Mouse (Mus musculus) forebrain, embryonic 14.5 days (tissue): ENCODE measurements around the gene Dnase2b. TPM values are rescaled to one million over a fixed set of nuclear protein-coding genes. Genes with fewer than 3 reads are reported as not detected.

Experiments
- ATAC-seq: fragments of 200-750 bp; cut with Nextera tagmentation; 2 replicates; pipeline ENCODE4 v1.8.0; 2017; ENCODE audit warnings: mild to moderate bottlenecking, moderate library complexity
- DNase-seq: peaks from one replicate; pipeline ENCODE4 v3.0.0-alpha.2; 2015; ENCODE audit warnings: low spot score
- H3K27ac ChIP-seq: fragments of 300-500 bp; sonication (generic); 2 replicates; pipeline ENCODE4 v1.5.1; 2014; ENCODE audit warnings: low read depth, mild to moderate bottlenecking, control low read depth, low read length, moderate library complexity
- H3K27me3 ChIP-seq: fragments of 300-500 bp; sonication (generic); replicated peaks from 2 replicates; pipeline ENCODE4 v1.6.1; 2014; ENCODE audit warnings: low read length, control low read depth, mixed read lengths; ENCODE audit not compliant: control insufficient read depth, insufficient read depth
- H3K36me3 ChIP-seq: fragments of 300-500 bp; sonication (generic); 2 replicates; pipeline ENCODE4 v1.6.1; 2014; ENCODE audit warnings: low read length, control low read depth; ENCODE audit not compliant: control insufficient read depth, insufficient read depth
- H3K4me1 ChIP-seq: fragments of 300-500 bp; sonication (generic); 2 replicates; pipeline ENCODE4 v1.6.1; 2014; ENCODE audit warnings: antibody characterized with exemption, low read length, control low read depth; ENCODE audit not compliant: control insufficient read depth, insufficient read depth
- H3K4me2 ChIP-seq: fragments of 300-500 bp; sonication (generic); 2 replicates; pipeline ENCODE4 v1.6.1; 2014; ENCODE audit warnings: mild to moderate bottlenecking, control low read depth, low read length
- H3K4me3 ChIP-seq: fragments of 300-500 bp; sonication (generic); 2 replicates; pipeline ENCODE4 v1.5.1; 2014; ENCODE audit warnings: low read depth, low read length, control low read depth
- H3K9ac ChIP-seq: fragments of 300-500 bp; sonication (generic); 2 replicates; pipeline ENCODE4 v1.6.1; 2014; ENCODE audit warnings: mild to moderate bottlenecking, low read length, control low read depth, moderate library complexity
- H3K9me3 ChIP-seq: fragments of 300-500 bp; sonication (generic); replicated peaks from 2 replicates; pipeline ENCODE4 v1.6.1; 2016; ENCODE audit warnings: low read length, control low read depth, mixed read lengths; ENCODE audit not compliant: control insufficient read depth
- WGBS: fragments of 180-500 bp; shearing (Covaris S2); extraction: QIAGEN DNeasy Blood & Tissue Kit; methylation state at CpG from one replicate; pipeline ENCODE4 v1.1.7; 2014; 5-methylcytosine and 5-hydroxymethylcytosine counted together
- polyA plus RNA-seq: library from polyadenylated mRNA; unstranded; fragments of >200 nt; fragmentation: Nextera tagmentation; extraction: Ambion mirVana; gene quantifications from 2 replicates; pipeline ENCODE4 v1.2.1, GENCODE M21; 2014

The Dnase2b gene
- polyA plus RNA-seq, 1 experiment from 2014 or later = not detected

DNA sequence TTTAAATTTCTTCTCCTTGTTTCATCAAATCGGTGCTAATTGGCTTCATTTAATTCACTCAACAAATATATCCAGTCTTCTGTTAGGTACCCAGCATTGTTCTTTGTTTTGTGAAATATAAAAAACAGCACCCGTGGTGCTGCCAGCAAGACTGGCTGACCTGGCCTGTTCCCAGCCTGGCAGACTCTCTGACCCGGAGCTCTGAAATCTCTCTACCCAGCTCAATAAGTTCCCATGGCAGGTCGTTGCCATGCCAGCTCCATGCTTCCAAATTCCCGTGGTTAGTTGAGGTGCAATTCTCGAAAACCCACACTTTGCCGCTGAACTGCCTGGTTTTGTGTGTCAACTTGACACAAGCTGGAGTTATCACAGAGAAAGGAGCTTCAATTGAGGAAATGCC is 60.6 kb downstream of the Dnase2b start:
- H3K9ac ChIP-seq = no peak overlapping the region
- no peaks in the 10 kb centered on the region for H3K36me3 ChIP-seq
- no peak overlapping the region for H3K27ac ChIP-seq
- no peaks in the 10 kb centered on the region for H3K4me1 ChIP-seq
- H3K9me3 ChIP-seq = no peaks in the 10 kb centered on the region
- H3K4me3 ChIP-seq = no peak overlapping the region
- WGBS = 76% methylated on average over 7 of the region's 7 CpGs
- no peaks in the 10 kb centered on the region for H3K27me3 ChIP-seq
- no peak overlapping the region for H3K4me2 ChIP-seq
- ATAC-seq (no peak), DNase-seq (no peak)

DNA sequence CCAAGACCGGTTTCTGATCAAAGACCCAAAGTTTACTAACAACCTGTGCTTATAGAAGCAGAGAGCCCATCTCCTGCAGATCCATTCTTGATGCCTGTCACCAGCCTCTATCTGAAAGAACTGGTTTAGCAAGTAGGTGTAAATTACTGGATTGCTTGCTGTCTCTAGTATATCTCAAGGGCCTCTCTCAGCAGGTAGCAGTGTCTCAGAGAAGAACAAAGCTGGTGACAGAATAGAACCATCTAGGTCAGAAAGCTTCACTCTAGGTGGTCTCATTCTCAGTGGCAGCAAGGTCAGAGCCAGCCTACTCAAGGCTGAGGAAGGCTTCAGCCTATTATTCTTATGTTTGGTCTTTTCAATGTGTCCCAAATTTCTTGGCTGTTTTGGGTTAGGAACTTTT is 71.8 kb downstream of the Dnase2b start:
- WGBS = 50% methylated on average over 1 of the region's 1 CpGs
- H3K9me3 ChIP-seq = no peaks in the 10 kb centered on the region
- ATAC-seq = no peak
- H3K4me2 ChIP-seq = no peak overlapping the region
- H3K9ac ChIP-seq = no peak overlapping the region
- no peak overlapping the region for H3K4me3 ChIP-seq
- H3K27ac ChIP-seq = no peak overlapping the region
- no peaks in the 10 kb centered on the region for H3K4me1 ChIP-seq
- no peaks in the 10 kb centered on the region for H3K36me3 ChIP-seq
- no peak for DNase-seq
- H3K27me3 ChIP-seq = no peaks in the 10 kb centered on the region

DNA sequence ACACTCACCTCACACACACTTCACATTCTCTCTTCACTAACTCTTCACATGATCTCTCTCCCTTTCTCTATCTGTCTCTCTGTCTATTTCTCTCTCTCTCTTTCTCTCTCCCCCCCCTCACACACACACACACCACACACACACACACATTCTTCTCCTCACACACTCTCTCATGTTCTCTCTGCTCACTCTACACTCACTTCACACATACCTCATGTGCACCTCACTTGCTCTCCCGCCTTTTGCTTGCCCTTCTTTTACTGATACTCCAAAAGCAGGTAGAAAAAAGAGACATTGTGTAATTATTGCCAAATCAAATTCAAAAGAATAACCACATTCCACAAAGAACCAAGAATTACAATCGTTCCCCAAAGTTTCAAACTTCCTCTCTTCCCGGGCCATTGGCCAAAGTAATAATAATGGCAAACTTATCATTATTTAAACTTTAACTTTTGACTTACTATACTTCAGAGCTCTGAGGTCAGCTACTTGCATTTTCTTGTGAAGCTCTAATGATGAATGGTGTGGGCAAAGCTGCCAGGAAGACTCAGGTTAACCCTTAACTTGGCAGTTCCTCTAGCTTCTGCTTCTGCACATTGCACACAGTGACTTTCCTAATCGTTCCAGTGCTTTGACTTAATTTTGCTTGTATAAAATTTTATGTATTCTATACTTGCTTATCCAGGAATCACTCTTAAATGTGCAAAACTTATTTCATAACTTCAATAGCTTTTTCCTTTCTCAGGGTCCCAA is 74.7 kb downstream of the Dnase2b start:
- Histone ChIP-seq H3K36me3 (no peaks in the 10 kb centered on the region), H3K9me3 (no peaks in the 10 kb centered on the region), H3K27ac (no peak overlapping the region), H3K4me2 (no peak overlapping the region), H3K4me3 (no peak overlapping the region), H3K27me3 (no peaks in the 10 kb centered on the region), H3K9ac (no peak overlapping the region), H3K4me1 (no peaks in the 10 kb centered on the region)
- 86% methylated on average over 4 of the region's 4 CpGs for WGBS
- DNase-seq = no peak
- ATAC-seq = no peak

DNA sequence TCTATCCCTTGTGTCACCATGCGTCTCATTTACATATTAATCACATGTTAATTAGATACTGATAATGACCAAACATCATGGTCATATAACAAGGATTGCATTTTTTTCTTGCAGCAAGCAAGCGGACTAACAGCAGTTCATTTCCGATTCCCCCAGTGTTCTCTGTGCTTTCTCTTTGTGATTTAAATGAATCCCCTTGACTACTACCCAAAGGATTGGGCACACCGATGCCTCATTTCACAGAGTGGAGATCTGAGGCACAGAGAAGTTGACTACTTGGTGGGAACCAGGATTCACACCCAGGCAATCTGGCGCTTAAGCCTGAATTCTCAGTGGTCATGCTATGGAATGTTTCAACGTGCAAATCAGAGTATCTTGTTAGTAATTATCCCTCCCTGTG is 80.4 kb downstream of the Dnase2b start:
- Histone ChIP-seq H3K36me3 (no peaks in the 10 kb centered on the region), H3K27ac (no peak overlapping the region), H3K4me1 (no peaks in the 10 kb centered on the region), H3K9ac (no peak overlapping the region), H3K4me3 (no peak overlapping the region), H3K9me3 (no peaks in the 10 kb centered on the region), H3K4me2 (no peak overlapping the region), H3K27me3 (no peaks in the 10 kb centered on the region)
- no peak for DNase-seq
- ATAC-seq = no peak
- WGBS = 46% methylated on average over 6 of the region's 6 CpGs

Other genes starting within 250 kb of the Dnase2b start
- gene Ssx2ip, start 211.0 kb downstream of the Dnase2b start, polyA plus RNA-seq = 20.8 and 22.9 TPM in 2 replicates
- 4.0 and 5.0 TPM in 2 replicates for gene Ctbs, start 165.8 kb downstream of the Dnase2b start, polyA plus RNA-seq
- gene Spata1, start 115.8 kb downstream of the Dnase2b start, polyA plus RNA-seq = 1.8 and 3.2 TPM in 2 replicates
- 392 and 558 TPM in 2 replicates for gene Gng5, start 115.8 kb downstream of the Dnase2b start, polyA plus RNA-seq
- gene Rpf1, start 94.2 kb downstream of the Dnase2b start, polyA plus RNA-seq = 60.2 and 64.3 TPM in 2 replicates
- not detected in 2 replicates for gene Uox, start 45.2 kb downstream of the Dnase2b start, polyA plus RNA-seq
- not detected in 2 replicates for gene 4930503B20Rik, start 35.7 kb upstream of the Dnase2b start, polyA plus RNA-seq
- 0.22 and 0.30 TPM in 2 replicates for gene Samd13, start 70.0 kb upstream of the Dnase2b start, polyA plus RNA-seq
- 115 and 159 TPM in 2 replicates for gene Prkacb, start 197.4 kb upstream of the Dnase2b start, polyA plus RNA-seq
- gene Ttll7, start 236.8 kb upstream of the Dnase2b start, polyA plus RNA-seq = 6.5 and 7.2 TPM in 2 replicates